Mouse (Mus musculus): ENCODE results near the gene Sult2a6. TPM values are rescaled to one million over a fixed set of nuclear protein-coding genes. Genes with fewer than 3 reads are reported as not detected.

The Sult2a6 gene
- polyA plus RNA-seq (2017; shearing (Covaris generic)), result not detected

GRCm38 (mm10) chr7:14254770-14255169 is at the start of gene Sult2a6:
Sult2a6 (minus strand) TSS chr7:14254870.
- ATAC-seq, result no peak

DNA sequence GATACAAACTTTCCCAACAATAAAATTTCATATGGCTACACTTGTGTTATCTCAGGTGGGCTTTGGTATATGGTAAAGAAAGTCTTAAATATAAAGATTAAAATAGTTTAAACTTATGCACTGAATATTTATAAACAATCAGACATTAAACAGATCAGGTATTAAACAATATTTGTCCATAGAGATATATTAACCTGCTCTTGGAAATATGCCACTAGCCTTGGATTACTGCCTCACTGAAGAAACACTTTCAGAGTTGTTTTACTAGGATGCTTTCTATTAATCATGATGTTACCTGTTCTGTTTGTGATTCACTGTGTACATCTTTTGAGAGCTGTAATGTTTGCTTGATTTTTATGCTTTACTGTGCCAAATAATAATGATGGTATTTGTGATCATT is 39.4 kb downstream of the Sult2a6 start:
- no peak for ATAC-seq

DNA sequence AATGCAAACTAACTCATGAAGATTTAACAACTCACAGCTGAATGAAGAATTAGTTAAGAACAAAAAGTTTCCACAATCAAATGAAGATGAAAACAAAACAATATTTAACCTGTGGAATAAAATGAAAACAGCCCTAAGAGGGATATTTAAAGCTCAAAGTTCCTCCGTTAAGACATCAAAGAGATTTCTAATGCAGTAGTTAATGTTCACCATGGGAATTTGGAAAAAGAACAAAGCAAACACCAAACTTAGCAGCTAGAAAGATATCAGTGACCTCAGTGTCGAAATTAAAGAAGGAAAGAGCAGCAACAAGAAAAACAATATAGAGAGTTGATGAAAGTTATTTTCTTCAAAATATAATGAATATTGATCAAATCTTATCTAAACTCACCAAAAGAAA is 51.3 kb downstream of the Sult2a6 start:
- ATAC-seq, result no peak

GRCm38 (mm10) chr7:14202487-14202886 is 52.2 kb downstream of the Sult2a6 start:
- no peak for ATAC-seq

Other genes with a start within 250 kb of the Sult2a6 start
- gene Sult2a3, start 131.8 kb downstream of the Sult2a6 start, polyA plus RNA-seq (2017; shearing (Covaris generic)), result not detected
- gene Obox8, start 78.7 kb upstream of the Sult2a6 start, polyA plus RNA-seq (2017; shearing (Covaris generic)), result 1 to 10 TPM in 1 of 2 experiments, under 1 TPM in 1; 0.36 to 2.6 TPM
- gene Sult2a8, start 191.9 kb upstream of the Sult2a6 start, polyA plus RNA-seq (2017; shearing (Covaris generic)), result not detected
- not detected for gene Sult2a7, start 239.4 kb upstream of the Sult2a6 start, polyA plus RNA-seq (2017; shearing (Covaris generic))

All from CD4-positive, CD25-positive, alpha-beta regulatory T cell, adult 4 months (primary cell).